Mouse (Mus musculus): ENCODE measurements around the gene Scgb1a1. TPM values are rescaled to one million over a fixed set of nuclear protein-coding genes. Genes with fewer than 3 reads are reported as not detected.
A peak's percentile ranks its signal among the peaks of the same experiment; 100 is the strongest.
"Not testable (repeated sequence)": the region's sequence is repeated elsewhere in the genome, so short reads cannot be mapped to it uniquely, and the experiment has no call there.

The Scgb1a1 gene
- total RNA-seq (2021) = 100 to 1,000 TPM in 1 of 2 experiments, not detected in 1; 233 TPM
- long read RNA-seq, experiment 1 = 0 reads
- long read RNA-seq, experiment 2, transcript Scgb1a1-201 (3 exons, 476 nt) = major isoform, 6 of 7 reads
- long read RNA-seq, experiment 2, partial matches to known transcripts = 1 of 7 reads
- long read RNA-seq, experiment 2, other reads (novel, unspliced or antisense) = 0 of 7 reads

GRCm38 (mm10) chr19:9087821-9088220, at the start of gene Scgb1a1:
Gene Scgb1a1 (minus strand): TSS chr19:9087958.
- intact Hi-C loops (cut with DNase I) = loop anchor here (2.0 kb wide), 1 partner anchor 15 kb away; no protein-coding TSS in a partner anchor

DNA sequence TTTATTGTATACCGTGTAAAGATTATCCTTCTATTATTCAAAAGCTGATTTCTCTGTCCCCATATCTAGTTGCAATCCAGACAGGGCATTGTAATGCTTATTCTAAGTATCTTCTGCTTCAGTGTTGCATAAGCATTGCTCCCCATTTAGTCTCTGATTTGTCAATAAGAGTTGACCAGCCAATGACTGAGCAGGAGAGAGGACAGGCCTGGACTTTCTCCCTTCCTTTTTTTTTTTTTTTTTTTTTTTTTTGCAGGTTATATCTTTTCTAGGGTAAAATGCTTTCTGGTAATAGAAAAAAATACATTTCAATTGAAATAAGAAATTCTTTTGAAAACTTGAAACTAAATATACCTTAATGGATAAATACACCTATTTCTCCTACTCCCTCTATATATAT, 49.4 kb upstream of the Scgb1a1 start:
- DNase-seq = no peak
- intact Hi-C loops (cut with DNase I) = no loop called here

More at GRCm38 (mm10) chr19:9087821-9088220, at the start of gene Scgb1a1:
- DNase-seq = no peak

GRCm38 (mm10) chr19:9135512-9136331, 48.0 kb upstream of the Scgb1a1 start, which contains the start of gene Asrgl1:
Gene Asrgl1 (minus strand): TSS chr19:9135636.
- peak; percentile 93 to 94 for DNase-seq
- intact Hi-C loops (cut with DNase I) = no loop called here

- peak; percentile 22 to 27 for DNase-seq
- intact Hi-C loops (cut with DNase I) = no loop called here
These were observed 47.2 kb upstream of the Scgb1a1 start for GRCm38 (mm10) chr19:9134746-9135511.

DNA sequence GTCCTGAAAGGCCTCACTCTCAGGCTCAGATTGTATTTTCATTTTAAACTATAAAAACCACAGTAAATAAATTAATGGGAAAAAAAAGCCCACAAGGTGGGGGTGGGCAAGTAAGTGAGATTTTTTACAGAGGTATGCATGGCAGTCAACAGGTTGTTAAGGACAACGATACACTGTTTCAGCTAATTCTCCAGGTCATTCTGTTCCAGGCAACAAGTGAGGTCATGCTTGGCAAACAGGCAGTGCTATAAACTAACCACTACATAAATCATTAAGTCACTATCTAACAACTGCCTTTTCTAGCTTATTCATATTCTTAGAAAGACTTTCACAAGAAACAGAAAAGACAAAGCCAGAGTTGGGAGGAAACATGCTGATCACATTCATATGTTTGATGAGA, 42.2 kb upstream of the Scgb1a1 start:
- intact Hi-C loops (cut with DNase I) = no loop called here
- DNase-seq = no peak

GRCm38 (mm10) chr19:9128499-9129194, 40.9 kb upstream of the Scgb1a1 start:
- intact Hi-C loops (cut with DNase I) = no loop called here

DNA sequence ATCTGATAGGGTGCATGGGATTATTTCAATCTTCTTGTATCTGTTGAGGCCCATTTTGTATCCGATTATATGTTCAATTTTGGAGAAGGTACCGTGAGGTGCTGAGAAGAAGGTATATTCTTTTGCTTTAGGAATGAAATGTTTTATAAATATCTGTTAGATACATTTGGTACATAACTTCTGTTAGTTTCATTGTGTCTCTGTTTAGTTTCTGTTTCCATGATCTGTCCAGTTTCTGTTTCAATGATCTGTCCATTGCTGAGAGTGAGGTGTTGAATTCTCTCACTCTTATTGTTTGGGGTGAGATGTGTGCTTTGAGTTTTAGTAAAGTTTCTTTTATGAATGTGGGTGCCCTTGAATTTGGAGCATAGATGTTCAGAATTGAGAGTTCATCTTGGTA, 36.2 kb upstream of the Scgb1a1 start:
- not testable (repeated sequence) for DNase-seq

More at GRCm38 (mm10) chr19:9128499-9129194, 40.9 kb upstream of the Scgb1a1 start:
- no peak for DNase-seq

GRCm38 (mm10) chr19:9122390-9122789, 34.6 kb upstream of the Scgb1a1 start:
- no peak for DNase-seq
- intact Hi-C loops (cut with DNase I) = no loop called here

More for the DNA sequence above, 36.2 kb upstream of the Scgb1a1 start:
- intact Hi-C loops (cut with DNase I) = not testable (repeated sequence)

- DNase-seq = no peak
- intact Hi-C loops (cut with DNase I) = no loop called here
These were observed 32.1 kb upstream of the Scgb1a1 start for GRCm38 (mm10) chr19:9119655-9120425.

DNA sequence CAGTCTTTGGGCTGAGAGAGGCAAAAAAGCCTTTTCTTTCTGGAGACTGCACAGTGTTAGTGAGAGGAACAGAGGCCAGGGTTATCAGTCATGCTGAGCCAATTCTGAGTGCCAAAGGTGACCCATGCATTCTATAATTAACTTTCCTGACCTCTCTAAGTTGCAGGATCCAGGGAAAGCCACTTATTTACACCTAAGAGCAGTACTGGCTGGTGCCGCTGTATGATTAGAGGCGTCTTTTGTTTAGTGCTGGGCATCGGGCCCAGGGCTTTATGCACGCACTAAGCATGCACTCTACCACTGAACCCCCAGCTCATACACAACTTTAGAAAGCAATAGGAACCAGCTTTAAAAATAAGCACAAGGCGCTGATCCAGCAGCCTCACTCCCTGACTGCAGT, 29.5 kb upstream of the Scgb1a1 start:
- intact Hi-C loops (cut with DNase I) = no loop called here
- no peak for DNase-seq

- intact Hi-C loops (cut with DNase I) = no loop called here
These were observed 28.5 kb upstream of the Scgb1a1 start for GRCm38 (mm10) chr19:9116268-9116667.

DNA sequence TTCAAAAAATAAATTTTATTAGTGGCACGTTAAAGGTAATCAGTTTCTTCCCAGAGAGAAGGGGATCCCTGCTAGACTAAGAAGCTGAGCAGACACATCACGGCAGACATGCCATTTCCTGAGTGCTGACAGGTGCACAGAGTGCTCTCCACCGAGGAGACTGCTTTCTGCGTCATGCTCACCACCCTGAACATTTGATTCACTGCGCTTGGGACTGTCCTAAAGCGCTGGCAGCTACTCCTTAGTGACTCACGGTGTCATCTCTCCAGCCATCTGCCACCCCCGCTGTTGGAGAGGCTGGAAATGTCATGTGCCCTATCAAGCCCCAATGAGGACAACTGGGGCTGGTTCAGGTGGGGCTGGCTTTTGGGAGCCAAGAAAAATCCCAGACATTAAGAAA, 24.3 kb upstream of the Scgb1a1 start:
- intact Hi-C loops (cut with DNase I) = no loop called here
- DNase-seq = no peak

More at GRCm38 (mm10) chr19:9116268-9116667, 28.5 kb upstream of the Scgb1a1 start:
- DNase-seq = no peak

DNA sequence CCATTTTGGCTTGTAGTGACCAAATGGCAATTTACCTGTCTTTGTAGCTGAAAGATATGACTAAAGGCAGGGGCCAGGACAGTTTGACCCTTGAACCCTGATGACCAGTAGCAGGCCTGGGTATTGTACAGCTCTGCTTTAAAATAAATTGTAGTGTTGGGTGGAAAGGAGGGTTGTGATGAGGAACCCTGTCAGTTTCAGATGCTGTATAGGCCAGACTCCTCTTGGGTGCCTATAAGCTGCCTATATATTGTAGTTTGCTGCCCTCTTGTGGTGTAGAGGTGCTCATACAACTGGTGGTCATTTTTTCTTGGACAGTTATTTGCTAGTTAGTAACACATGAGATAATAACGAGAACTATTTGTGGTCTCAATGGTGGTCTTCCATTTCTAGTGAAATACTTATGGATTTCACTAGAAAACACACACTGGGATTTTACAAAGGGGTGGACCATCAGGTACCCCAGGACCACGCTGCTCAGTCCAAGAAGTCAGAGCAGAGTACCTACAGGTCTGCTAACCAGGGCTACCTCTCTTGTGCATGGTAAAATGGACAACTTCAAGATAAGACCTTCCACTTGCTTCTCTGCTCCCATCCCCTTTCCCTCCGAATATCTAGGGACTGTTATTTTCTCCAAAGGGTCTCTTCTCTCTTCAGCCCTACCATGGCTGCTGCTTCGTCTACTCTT, 22.6 kb upstream of the Scgb1a1 start:
- intact Hi-C loops (cut with DNase I) = loop anchor here (1.0 to 2.0 kb wide), 2 partner anchors 134 to 254 kb away; no protein-coding TSS in a partner anchor
- DNase-seq = peak; percentile 11 to 58

- DNase-seq = no peak
- intact Hi-C loops (cut with DNase I) = loop anchor here (10.0 kb wide), 1 partner anchor 384 kb away; the partner anchor contains the start of gene Slc3a2
These were observed 20.8 kb upstream of the Scgb1a1 start for GRCm38 (mm10) chr19:9108536-9108935.

GRCm38 (mm10) chr19:9107379-9107755, 19.6 kb upstream of the Scgb1a1 start:
- intact Hi-C loops (cut with DNase I) = loop anchor here (10.0 kb wide), 1 partner anchor 383 kb away; the partner anchor contains the start of gene Slc3a2
- DNase-seq = no peak

- DNase-seq = no peak
These were observed 19.1 kb upstream of the Scgb1a1 start for GRCm38 (mm10) chr19:9106751-9107378.

GRCm38 (mm10) chr19:9106096-9106495, 18.3 kb upstream of the Scgb1a1 start:
- intact Hi-C loops (cut with DNase I) = loop anchor here (10.0 kb wide), 1 partner anchor 381 kb away; the partner anchor contains the start of gene Slc3a2
- peak; percentile 27 to 38 for DNase-seq

More at GRCm38 (mm10) chr19:9106751-9107378, 19.1 kb upstream of the Scgb1a1 start:
- intact Hi-C loops (cut with DNase I) = loop anchor here (10.0 kb wide), 1 partner anchor 382 kb away; the partner anchor contains the start of gene Slc3a2
